Mouse (Mus musculus) right cerebral cortex, postnatal 14 days (tissue): ENCODE results near the gene Zpbp2.
A peak's percentile ranks its signal among the peaks of the same experiment; 100 is the strongest.
"Not testable (repeated sequence)": the region's sequence is repeated elsewhere in the genome, so short reads cannot be mapped to it uniquely, and the experiment has no call there.

ENCODE experiments used
- DNase-seq: peaks from one replicate; pipeline ENCODE4 v3.0.0; 2022

Gene Zpbp2

DNA sequence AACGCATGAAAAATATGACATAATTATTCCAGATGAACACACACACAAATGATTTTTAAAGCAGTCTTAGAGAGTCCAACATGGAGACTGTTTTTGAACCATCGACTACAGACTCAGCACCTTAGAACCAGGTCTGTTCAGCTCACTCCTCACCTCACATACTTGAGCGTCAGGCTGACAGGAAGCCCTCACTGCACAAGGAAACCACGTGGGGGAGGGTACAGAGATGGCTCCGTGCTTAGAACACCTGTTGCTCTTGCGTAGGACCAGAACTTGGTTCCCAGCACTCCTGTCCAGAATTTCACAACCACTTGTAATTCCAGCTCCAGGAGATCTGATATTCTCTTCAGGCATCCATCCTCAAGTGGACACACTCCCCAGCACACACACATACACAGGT, 44.1 kb downstream of the Zpbp2 start:
- DNase-seq: no peak

DNA sequence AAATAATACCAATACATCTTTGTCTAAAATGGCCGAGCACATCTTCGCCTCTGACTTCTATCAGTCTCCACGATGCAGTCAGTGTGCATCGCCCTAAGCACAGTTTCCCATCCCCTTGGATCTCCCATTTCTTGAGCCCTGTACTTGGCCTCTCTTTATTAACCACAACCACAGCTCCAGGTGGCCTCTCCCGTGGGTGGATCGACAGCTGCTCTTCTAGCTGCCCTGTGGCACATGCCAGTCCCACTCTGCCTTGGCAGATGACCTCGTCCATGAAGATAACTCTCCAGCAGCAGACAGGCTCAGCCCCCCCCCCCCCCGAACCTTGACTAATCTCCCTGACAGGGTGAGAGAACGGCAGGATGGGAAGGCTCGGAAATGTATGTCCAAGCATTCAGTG, 44.6 kb downstream of the Zpbp2 start:
- DNase-seq: no peak

DNA sequence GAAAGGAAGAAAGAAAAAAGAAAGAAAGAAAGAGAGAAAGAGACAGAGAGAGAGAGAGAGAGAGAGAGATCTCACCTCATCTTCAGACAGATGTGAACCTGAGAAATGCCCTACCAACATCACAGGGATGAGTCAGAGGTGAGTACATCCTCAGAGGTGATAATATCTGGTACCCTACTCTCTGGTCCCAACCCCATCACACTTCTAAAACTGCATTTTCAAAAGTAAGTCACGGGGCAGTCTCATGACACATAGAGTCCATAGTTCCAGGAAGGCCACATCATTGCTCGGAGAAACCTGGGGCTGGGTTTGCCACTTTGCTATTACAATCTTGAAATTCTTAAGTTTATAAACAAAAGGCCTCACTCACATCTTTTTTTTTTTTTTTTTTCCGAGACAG, 45.1 kb downstream of the Zpbp2 start:
- no peak for DNase-seq

DNA sequence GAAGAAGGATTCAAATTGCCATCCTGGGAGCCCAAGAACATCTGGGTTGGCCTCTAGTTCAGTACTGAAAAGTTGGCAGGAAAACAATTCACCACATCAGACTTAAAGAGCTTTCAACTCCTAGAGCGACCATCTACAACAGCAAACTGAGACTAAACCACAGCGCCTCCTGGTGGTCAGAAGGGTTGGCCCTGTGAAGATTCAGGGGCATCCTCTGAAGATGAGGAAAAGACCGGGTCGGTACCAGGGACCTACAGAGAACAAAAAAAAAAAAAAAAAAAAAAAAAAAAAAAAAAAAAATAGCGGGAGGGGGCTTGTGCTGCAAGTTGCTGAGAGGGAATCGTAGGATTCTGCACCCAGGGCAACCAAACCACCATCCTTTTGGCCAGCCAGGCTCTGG, 46.5 kb downstream of the Zpbp2 start:
- DNase-seq: peak; percentile 43

DNA sequence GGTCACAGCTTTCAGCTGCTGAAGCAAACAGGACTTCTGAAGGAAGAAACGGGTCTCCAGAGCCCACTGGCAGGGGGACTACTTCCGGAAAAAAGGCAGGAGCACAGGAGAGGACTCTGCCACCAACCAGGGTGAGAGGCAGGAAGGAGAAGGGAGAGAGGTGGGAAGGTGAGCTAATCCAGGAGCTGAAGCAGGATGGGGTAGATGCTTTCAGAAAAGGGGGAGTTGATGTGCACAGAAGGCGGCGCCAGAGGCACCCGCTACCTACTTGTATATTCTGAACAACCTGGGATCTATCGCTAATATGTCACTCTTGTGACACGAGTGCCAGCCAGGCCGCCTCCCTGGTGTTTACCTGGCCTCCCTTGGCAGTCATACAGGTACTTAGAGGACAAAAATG, 47.1 kb downstream of the Zpbp2 start, which contains the start of gene Lrrc3c:
TSS of gene Lrrc3c (plus strand) at position 301 of the 400 bp plus-strand sequence.
- DNase-seq: no peak

DNA sequence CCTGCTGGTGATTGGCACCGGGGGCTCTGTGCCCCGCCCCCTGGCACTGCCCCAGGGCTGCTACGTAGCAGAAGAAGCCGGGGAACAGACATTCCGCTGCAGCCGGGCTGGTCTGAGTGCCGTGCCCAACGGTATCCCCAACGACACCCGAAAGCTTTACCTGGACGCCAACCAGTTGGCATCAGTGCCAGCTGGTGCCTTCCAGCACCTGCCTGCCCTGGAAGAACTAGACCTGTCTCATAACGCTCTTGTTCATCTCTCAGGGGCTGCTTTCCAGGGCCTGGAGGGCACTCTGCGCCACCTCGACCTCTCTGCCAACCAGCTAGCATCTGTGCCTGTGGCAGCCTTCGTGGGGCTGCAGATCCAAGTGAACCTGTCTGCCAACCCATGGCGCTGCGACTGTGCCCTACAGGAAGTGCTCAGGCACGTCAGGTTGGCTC, 48.0 kb downstream of the Zpbp2 start:
- peak; percentile 11 for DNase-seq

DNA sequence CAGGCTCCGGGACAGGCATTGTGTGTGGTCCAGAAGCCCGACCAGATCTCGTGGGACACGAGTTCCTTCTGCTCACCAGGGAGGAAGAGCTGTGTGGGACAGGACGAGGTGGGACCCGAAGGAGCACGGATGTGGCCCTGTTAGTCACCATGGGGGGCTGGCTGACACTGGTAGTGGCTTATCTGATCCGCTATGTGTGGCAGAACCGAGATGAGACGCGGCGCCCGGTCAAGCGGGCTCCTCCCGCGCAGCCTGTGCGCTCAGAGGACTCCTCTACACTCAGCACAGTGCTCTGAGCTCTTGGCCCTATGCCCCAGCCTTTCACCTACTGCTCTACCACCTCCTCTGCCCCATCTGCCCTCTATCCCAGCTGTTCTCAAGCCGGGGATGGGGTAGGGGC, 48.4 kb downstream of the Zpbp2 start:
- DNase-seq: no peak

DNA sequence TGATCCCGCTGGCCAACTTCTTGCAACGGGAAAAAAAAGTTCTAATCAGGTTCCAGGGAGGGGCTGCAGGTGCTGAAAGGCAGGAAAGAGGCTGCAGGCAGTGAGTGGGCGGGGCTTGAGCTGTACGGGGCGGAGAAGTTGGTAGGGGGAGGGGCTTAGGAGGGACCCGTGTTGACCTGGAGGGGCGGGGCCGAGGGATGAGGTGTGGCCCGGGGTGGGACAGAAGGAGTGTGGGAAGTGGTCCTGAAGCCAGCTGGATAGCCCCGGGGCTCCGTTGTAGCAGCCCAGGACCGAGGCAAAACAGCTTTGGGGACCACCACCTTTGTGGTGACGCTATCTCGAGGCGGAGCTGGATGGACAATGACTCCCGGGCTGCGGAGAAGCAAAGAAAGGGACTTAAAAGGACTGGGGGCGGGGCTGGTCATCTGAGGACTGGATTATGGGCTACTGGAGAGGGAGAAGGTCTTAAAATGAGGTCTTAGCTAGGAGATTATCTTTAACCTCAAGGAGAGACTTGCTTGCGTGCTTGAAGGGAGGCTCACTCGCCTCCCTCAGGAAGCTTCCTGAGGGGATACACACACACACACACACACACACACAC, 51.3 kb downstream of the Zpbp2 start:
- no peak for DNase-seq

DNA sequence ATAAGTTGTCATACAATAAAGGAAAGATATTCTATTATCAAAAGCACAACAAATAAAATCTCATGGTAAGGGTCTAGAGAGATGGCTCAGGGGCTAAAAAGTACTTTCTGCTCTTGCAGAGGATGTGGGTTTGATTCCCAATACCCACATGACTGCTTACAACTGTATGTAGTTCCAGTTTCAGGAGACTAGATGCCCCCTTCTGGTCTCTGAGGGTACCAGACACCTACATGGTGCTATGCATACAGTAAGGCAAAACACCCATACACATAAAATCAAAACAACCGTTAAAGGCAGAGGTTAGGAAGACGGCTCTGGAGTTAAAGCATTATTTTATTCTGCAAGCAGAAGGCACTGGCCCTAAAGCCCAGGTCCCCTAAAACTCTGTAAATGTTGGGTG, 53.1 kb downstream of the Zpbp2 start:
- DNase-seq: no peak

DNA sequence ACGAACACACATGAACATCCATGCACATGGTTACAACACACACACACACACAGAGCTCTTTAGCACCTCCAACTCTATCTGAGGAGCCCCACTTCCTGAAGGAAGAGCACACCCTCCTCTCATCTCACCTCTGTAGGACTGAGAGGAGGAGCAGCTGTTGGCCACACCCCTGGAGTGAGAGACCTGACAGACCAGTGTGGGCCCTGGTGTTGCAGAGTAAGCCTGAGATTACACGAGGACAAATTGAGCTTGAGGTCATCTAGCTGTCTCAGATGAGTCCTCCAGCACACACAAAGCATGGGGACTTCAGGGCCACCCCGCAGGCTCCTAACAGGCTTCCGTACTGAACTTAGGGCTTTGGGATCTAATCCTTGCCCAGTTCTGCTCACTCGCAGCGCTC, 54.0 kb downstream of the Zpbp2 start:
- DNase-seq: not testable (repeated sequence)

DNA sequence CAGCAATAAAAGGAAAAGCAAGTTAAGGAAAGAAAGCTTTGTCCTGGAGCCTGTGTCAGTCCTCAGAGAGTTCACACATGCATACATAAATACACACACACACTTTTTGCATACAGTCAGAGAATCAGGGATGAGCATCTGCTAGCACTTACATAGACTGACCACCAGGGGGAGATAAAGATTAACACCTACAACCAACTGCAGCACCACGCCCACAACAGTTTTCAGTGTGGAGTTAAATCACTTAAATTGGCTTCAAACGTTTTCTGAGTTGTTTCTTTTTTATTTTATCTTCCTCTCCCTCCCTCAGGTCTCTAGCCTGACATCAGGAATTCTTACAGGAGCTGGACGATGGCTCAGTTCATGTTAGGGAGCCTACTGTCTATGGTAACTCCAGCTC, 55.9 kb downstream of the Zpbp2 start:
- peak; percentile 8 for DNase-seq
